Mouse (Mus musculus) monocyte, adult 5-6 weeks (primary cell): ENCODE results near the gene Fam172a. TPM values are rescaled to one million over a fixed set of nuclear protein-coding genes. Genes with fewer than 3 reads are reported as not detected.

Experiments
- ATAC-seq: fragments of 153-309, 156-312 bp; replicated peaks from 2 replicates; pipeline ENCODE4 v1.8.0; 2017; ENCODE audit warnings: mild to moderate bottlenecking; ENCODE audit not compliant: low TSS enrichment, insufficient number of reproducible peaks, severe bottlenecking, poor library complexity, low FRiP score
- total RNA-seq: library from RNA; stranded (forward); fragments of 200-1000, 200-491, 200-594 nt; gene quantifications from 3 replicates; pipeline ENCODE4 v1.2.3, GENCODE M21; 2017

Fam172a gene
- total RNA-seq, 1 experiment from 2014 or later = 46.9 TPM

DNA sequence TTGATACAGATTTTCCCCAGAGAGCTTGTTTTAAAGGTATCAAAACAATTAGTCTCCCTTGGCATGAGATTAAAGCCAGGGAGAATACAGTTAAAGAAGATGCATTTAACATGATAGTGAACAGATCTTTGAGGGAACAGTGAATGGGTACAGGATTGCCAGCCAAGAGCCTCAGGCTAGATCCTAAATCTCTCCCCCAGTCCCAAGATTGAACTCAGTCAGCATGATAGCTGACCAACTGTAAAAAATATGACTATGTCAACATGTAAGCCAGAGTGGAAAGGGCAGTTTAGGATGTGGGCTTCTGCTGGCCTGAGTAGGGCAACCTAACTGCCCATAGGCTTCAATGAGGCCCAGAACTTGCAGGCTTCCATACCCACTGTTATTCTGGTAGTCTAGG, 503.6 kb downstream of the Fam172a start:
- ATAC-seq = no peak

DNA sequence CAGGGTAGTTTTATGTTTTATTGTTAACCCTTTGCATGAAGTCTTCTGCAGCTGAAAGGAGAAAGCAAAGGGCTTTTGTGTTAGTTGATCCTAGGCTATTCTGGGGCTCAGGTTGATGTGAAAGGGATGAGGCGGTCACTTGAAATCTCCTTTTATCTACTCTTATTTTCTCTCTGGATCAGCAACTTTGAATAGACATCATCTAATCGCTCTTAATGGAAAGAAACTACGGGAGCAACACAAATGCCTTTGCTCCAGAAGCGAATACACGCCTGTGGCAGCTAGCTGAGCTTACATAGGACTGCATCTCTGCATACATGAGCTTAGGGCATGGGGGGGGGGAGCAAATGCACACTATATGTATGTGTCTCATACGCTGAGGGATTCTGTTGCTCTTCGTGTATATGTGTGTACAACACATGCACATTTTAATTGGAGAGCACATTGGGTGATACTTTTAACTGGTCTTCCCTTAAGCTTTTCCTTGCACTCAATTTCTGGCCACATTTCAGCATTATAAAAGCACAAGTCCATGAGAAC, 505.1 kb downstream of the Fam172a start:
- ATAC-seq = no peak

DNA sequence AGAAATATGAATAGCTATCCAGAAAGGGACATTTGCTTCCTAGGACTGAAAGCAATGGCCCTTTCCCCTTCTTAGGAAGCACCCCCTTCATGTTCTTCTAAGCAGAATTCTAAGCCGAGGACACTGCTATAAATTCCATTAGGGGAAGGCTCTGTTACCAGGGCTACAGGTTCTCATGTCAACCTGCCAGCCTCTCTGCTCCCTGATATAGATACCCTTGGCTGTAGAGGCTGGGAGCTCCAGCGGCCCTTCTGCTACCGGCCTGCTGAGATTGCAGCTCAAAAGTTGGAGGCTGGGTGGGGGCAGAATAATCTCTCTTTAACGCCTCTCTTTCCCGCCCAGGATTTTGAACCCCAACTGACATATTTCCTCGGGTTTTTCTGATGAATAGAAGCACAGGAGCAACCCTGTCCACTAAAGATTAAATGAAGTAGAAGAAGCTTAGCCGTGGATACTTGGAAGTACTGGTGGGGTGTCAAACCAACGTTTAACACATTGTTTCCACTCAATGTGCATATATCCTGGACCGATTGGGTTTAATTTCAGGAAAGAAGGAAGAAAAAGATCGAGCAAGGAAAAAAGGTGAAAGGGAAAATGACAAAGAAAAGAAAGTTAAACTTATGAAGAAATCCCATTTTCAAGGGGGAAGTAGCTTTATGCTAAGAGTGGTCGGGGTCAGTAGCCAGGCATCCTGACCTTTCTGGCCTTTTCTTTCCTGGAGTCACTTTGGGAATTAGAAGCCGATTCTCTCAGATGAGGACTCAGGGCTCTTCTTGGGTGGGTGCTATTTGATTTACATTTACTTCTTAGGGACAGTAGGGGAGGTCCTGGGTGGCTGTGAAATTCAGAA, 506.2 kb downstream of the Fam172a start:
- no peak for ATAC-seq

DNA sequence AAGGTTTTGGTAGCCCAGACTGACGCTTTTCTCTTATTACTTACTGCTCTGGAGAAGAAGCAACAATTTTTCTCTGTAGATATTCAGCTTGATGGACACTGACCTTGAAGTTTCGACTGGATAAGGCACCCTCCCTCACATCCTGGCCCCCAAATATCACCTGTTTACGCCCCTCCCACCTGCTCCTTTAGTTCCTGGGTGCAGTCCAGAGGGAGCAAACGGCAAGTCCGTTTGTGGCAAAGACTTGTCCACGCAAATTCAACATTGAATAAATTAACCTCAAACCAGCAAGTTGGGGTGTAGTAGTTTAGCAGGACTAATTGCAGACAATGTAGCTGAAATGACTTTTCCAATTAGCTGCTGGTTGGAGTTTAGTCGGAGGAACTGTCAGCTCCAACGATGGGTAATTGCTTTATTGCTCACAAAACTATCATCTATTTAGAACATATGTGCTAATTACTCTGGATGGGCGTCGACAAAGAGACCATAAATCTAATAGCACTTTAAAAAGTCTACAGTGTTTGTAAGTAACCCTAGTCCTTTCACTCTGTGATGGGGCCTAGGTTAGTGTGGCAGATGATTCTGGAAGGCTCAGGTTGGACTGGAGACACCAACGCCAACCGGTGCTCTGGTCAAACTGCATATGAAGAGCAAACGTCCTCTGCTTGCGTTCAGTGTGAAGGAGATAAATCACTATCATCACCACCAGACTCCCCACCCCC, 507.0 kb downstream of the Fam172a start:
- no peak for ATAC-seq

DNA sequence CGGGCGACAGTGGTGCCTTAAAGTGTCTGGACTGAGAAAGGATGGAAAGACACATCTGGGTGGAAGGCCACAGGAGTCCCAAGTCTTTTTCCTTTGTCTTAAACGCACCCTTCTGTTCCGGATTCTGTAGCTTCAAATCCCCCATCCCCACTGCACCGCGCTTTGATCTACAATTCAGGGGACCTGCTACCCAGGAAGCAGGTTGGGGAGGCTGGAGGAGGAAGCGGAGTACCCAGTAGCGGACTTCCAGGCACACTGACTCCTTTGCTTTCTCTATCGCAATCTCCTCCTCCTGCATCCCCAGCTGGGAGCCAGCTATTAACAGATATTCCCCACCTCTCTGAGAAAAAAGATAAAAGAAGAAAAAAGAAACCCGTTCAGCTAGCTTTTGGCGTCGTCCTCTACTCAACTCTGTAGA, 507.8 kb downstream of the Fam172a start:
- ATAC-seq = no peak

DNA sequence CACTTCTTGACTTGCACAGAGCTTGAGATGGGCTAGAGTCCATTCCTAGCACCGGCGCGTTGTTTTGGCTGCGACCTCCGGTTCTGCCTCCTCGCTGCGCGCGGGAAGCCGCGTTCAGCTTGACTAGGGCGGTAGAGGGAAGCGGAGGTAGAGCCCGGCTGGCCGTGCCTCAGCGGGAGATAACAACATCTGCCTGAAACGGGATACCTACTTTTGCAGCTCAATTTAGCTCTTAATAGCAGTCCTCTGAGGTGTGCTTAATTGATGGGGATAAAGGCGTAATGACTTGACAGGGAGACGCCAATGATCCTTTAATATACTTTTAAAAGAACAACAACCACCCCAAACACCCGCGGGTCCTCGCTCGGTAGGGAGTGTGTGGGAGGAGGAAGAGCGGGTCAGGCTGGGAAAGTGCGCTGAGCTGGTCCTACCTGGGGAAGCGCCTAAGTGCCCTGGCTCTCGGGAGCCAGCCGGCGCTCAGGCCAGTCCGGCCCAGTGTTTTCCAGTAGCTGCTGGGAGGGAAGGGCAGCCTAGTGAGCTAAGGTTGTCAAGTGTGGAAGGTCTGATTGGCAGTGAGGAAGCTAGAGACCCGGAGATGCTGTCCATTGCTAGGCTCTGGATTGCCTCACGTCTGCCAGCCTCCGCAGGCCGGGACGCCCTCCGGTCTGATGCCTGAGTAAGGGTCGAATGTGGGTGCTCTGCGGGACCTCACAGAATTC, 508.4 kb downstream of the Fam172a start:
- no peak for ATAC-seq

DNA sequence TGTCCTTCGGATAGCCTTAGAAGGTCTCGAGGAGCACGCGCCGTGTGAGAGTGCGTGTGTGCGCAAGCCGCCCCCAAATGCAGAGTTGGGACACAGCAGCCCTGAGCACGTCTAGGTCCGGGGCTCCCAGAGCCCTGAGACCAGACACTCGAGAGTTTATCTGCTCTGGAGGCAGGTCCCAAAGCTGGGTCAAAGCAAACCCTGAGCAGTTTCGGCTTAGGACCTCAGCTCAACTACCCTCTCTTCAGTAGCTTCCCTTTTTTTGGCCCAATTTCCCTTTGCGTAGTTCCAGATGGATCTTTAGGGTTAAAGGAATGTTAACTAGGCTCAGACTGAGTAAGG, 508.9 kb downstream of the Fam172a start:
- ATAC-seq = no peak

DNA sequence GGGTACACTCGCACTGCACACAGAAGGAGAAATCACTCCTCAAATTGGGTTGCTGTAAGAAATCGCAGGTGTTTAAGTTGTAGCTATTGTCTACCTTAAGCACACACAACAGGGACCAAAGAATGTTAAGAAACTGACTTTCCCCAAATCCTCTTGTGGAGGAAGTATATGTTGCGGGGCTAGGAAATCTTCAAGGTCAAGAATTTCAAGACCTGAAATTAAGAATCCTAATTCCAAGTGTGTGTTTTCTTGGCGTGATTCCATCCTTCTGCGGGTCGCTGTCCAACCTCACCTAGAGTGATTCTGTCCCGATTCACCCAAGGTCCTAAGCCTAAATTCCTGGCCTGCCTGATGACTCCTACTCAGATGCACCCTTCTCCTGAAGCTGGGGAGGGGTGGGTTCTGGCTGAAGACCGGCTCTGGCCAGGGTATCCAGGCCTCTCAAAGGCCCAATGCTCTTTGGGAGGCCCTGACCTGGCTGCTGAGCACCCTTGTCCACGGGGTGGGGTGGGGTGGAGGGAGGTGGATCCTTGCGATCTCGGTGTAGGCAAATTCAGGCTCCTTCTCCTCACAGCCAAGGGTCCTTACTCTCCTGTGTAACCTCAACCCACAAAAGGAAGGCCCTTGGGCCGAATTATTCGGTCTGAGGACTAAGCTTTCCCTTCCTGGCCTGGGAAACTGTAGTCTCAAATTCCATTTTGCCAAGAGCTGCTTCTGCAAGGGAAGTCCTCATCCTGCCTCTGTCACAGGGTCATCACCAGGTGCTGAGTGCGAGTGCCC, 509.6 kb downstream of the Fam172a start:
- no peak for ATAC-seq

DNA sequence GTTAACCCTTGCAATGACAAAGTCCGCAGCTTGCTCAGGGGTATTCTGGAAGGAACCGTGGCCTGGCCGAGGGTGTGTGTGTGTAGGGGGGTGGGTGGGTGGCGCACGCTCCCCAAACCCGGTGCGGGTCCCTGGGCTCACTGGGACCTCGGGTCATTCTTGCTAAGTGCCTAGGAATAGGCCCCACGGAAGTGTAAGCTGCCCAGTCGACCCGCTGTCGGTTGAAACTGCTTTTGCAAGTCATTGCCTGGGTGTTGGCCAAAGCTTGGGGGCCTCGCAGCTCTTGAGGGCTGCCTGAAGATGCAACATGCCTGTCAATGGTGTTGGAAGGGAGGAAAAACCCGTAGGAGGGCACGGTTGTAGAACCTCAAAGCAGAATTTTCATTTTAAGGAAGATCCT, 510.3 kb downstream of the Fam172a start:
- ATAC-seq = no peak

DNA sequence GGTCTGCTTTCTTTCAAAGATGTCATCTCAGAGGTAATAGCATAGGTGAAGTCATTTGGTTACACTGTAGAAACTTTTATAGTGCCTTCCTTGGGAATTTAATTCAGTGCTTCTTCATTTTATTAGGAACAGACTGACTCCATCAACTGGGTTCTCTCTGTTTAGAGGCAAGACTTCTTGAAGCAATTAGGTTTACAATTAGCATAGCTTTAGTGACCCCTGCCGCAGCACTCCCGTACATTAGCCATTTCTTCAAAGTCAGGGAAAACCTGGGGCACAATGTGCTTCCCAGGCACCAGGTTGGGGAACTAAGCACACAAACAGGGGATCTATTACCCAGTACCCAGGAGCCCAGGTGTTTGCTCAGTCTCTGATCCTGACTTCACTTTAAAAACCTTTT, 511.3 kb downstream of the Fam172a start:
- ATAC-seq = no peak

DNA sequence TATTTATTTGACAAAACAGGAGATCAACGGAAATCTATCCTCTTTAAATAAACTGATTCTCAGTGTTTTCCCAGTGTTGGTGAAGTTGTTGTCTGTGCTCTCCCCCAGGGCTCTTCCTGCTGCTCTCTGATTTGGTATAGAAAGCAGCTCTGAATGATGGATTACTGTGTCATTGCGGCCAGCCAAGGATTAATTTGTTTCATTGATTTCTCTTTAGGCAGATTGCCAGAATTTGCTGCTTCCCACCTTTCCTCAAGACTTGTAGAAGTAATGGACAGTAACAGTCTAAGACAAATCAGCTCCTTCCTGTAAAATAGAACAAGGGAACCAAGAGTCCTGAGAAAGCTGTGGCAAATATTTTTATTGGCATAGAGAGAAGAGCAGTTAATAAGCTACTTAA, 513.4 kb downstream of the Fam172a start:
- no peak for ATAC-seq
